Mouse (Mus musculus) ES-E14 (cell line): ENCODE data around the gene Nmt2.

ENCODE experiments used
- CHD2 ChIP-seq: IDR thresholded peaks from 2 replicates; pipeline ENCODE4 v1.6.1; 2014; ENCODE audit warnings: mild to moderate bottlenecking, low read depth, low read length, inconsistent platforms
- HCFC1 ChIP-seq: IDR thresholded peaks from 2 replicates; pipeline ENCODE4 v1.6.1; 2012; ENCODE audit warnings: low read length, inconsistent platforms, borderline replicate concordance; ENCODE audit not compliant: insufficient read depth
- MAFK ChIP-seq: IDR thresholded peaks from 2 replicates; pipeline ENCODE4 v1.6.1; 2014; ENCODE audit warnings: mild to moderate bottlenecking, low read depth, low read length, inconsistent platforms; ENCODE audit not compliant: insufficient read depth
- ZC3H11A ChIP-seq: IDR thresholded peaks from 2 replicates; pipeline ENCODE4 v1.6.1; 2012; ENCODE audit warnings: low read depth, mild to moderate bottlenecking, inconsistent platforms, low read length, borderline replicate concordance
- ZNF384 ChIP-seq: IDR thresholded peaks from 2 replicates; pipeline ENCODE4 v1.6.1; 2012; ENCODE audit warnings: low read depth, low read length, inconsistent platforms

- no peak for TF ChIP-seq CHD2
- TF ChIP-seq ZC3H11A: no peak
- no peak for TF ChIP-seq ZNF384
- TF ChIP-seq MAFK: no peak
- TF ChIP-seq HCFC1: no peak
Observed at GRCm38 (mm10) chr2:3324381-3325130, 40.5 kb downstream of the Nmt2 start.
